Mouse (Mus musculus) ES-Bruce4 (cell line): ENCODE results near the gene Sumo3.

Experiments used
- CTCF ChIP-seq: IDR thresholded peaks from one replicate; pipeline ENCODE4 v1.8.1; 2011; ENCODE audit warnings: low read depth, low read length
- EP300 ChIP-seq: IDR thresholded peaks from 2 replicates; pipeline ENCODE4 v1.6.1; 2011; ENCODE audit warnings: low read depth, low read length; ENCODE audit not compliant: insufficient read depth
- POLR2A ChIP-seq: IDR thresholded peaks from one replicate; pipeline ENCODE4 v1.8.1; 2011; ENCODE audit warnings: low read length; ENCODE audit not compliant: insufficient read depth

DNA sequence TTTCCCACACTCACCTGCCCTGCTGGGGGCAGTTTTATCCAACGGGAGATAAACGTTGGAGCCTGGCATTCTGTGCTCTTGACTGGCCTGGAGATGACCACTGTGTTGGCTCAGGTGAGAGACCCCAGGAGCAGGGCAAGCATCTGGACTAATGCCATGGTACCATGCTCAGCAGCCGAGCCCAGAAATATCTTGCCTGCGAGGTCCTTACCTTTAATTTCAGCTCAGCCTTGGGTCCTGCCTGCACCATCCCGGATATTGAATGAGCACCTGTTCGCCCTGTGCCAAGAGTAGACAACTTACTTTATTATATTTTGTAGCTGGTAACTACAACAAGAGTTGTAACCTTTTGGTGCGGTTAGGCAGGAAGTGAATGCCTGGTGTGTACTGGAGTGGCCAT is 958 bp downstream of the Sumo3 start:
- TF ChIP-seq CTCF = no peak
- no peak for TF ChIP-seq POLR2A
- no peak for TF ChIP-seq EP300
